Mouse (Mus musculus): ENCODE measurements at regions not wholly inside any gene's neighbourhood (a gene's known extent, or its start where the extent isn't known, plus 50 kb on each side); places are given as distances from the start of the nearest gene placed in this dataset.

GRCm38 (mm10) chr5:73890942-73891341, 177.3 kb downstream of the Usp46 start:
- H3K27ac ChIP-seq (replicated peaks; ENCODE audit: low read depth, low read length), result no peak overlapping the region
- no peak overlapping the region for H3K4me3 ChIP-seq (replicated peaks; ENCODE audit: low read depth, low read length)
- no peaks in the 10 kb centered on the region for H3K4me1 ChIP-seq (ENCODE audit: control insufficient read depth, insufficient read depth, low read length)
- no peaks in the 10 kb centered on the region for H3K9me3 ChIP-seq (ENCODE audit: control insufficient read depth, low read length)
- no peaks in the 10 kb centered on the region for H3K36me3 ChIP-seq (ENCODE audit: control insufficient read depth, insufficient read depth, low read length)
- DNase-seq, result no peak
- no peak overlapping the region for H3K9ac ChIP-seq (replicated peaks; ENCODE audit: low read length)
- no peak for ATAC-seq (ENCODE audit: low FRiP score, low TSS enrichment)
- WGBS, result 85% methylated on average over 4 of the region's 4 CpGs
- H3K4me2 ChIP-seq (ENCODE audit: low read length), result no peak overlapping the region
- H3K27me3 ChIP-seq (ENCODE audit: control insufficient read depth, insufficient read depth, low read length), result no peaks in the 10 kb centered on the region

- no peak overlapping the region for H3K4me2 ChIP-seq (ENCODE audit: low read length)
- no peaks in the 10 kb centered on the region for H3K4me1 ChIP-seq (ENCODE audit: control insufficient read depth, insufficient read depth, low read length)
- no peaks in the 10 kb centered on the region for H3K9me3 ChIP-seq (ENCODE audit: control insufficient read depth, low read length)
- ATAC-seq (ENCODE audit: low FRiP score, low TSS enrichment) (no peak), DNase-seq (no peak)
- no peak overlapping the region for H3K27ac ChIP-seq (replicated peaks; ENCODE audit: low read depth, low read length)
- 93% methylated on average over 11 of the region's 11 CpGs for WGBS
- H3K27me3 ChIP-seq (ENCODE audit: control insufficient read depth, insufficient read depth, low read length), result no peaks in the 10 kb centered on the region
- H3K9ac ChIP-seq (replicated peaks; ENCODE audit: low read length), result no peak overlapping the region
- H3K4me3 ChIP-seq (replicated peaks; ENCODE audit: low read depth, low read length), result no peak overlapping the region
- H3K36me3 ChIP-seq (ENCODE audit: control insufficient read depth, insufficient read depth, low read length), result no peaks in the 10 kb centered on the region
These were observed 176.6 kb downstream of the Usp46 start for GRCm38 (mm10) chr5:73891606-73892005.

GRCm38 (mm10) chr5:73892440-73893225, 175.6 kb downstream of the Usp46 start:
- no peak overlapping the region for H3K4me3 ChIP-seq (replicated peaks; ENCODE audit: low read depth, low read length)
- H3K9ac ChIP-seq (replicated peaks; ENCODE audit: low read length), result no peak overlapping the region
- no peak for DNase-seq
- H3K27me3 ChIP-seq (ENCODE audit: control insufficient read depth, insufficient read depth, low read length), result no peaks in the 10 kb centered on the region
- H3K4me1 ChIP-seq (ENCODE audit: control insufficient read depth, insufficient read depth, low read length), result no peaks in the 10 kb centered on the region
- H3K27ac ChIP-seq (replicated peaks; ENCODE audit: low read depth, low read length), result no peak overlapping the region
- H3K4me2 ChIP-seq (ENCODE audit: low read length), result no peak overlapping the region
- H3K9me3 ChIP-seq (ENCODE audit: control insufficient read depth, low read length), result no peaks in the 10 kb centered on the region
- H3K36me3 ChIP-seq (ENCODE audit: control insufficient read depth, insufficient read depth, low read length), result no peaks in the 10 kb centered on the region
- ATAC-seq (ENCODE audit: low FRiP score, low TSS enrichment), result no peak
- WGBS, result 55% methylated on average over 4 of the region's 4 CpGs

- Histone ChIP-seq H3K9me3 (ENCODE audit: control insufficient read depth, low read length) (no peaks in the 10 kb centered on the region), H3K27me3 (ENCODE audit: control insufficient read depth, insufficient read depth, low read length) (no peaks in the 10 kb centered on the region), H3K9ac (replicated peaks; ENCODE audit: low read length) (no peak overlapping the region), H3K36me3 (ENCODE audit: control insufficient read depth, insufficient read depth, low read length) (no peaks in the 10 kb centered on the region), H3K27ac (replicated peaks; ENCODE audit: low read depth, low read length) (no peak overlapping the region), H3K4me2 (ENCODE audit: low read length) (no peak overlapping the region), H3K4me3 (replicated peaks; ENCODE audit: low read depth, low read length) (no peak overlapping the region), H3K4me1 (ENCODE audit: control insufficient read depth, insufficient read depth, low read length) (no peaks in the 10 kb centered on the region)
- no peak for DNase-seq
- 90% methylated on average over 5 of the region's 5 CpGs for WGBS
- no peak for ATAC-seq (ENCODE audit: low FRiP score, low TSS enrichment)
These were observed 173.0 kb downstream of the Usp46 start for GRCm38 (mm10) chr5:73895186-73895585.

- Histone ChIP-seq H3K4me1 (ENCODE audit: control insufficient read depth, insufficient read depth, low read length) (no peaks in the 10 kb centered on the region), H3K9ac (replicated peaks; ENCODE audit: low read length) (no peak overlapping the region), H3K27ac (replicated peaks; ENCODE audit: low read depth, low read length) (no peak overlapping the region), H3K36me3 (ENCODE audit: control insufficient read depth, insufficient read depth, low read length) (no peaks in the 10 kb centered on the region), H3K4me2 (ENCODE audit: low read length) (no peak overlapping the region), H3K9me3 (ENCODE audit: control insufficient read depth, low read length) (no peaks in the 10 kb centered on the region), H3K27me3 (ENCODE audit: control insufficient read depth, insufficient read depth, low read length) (no peaks in the 10 kb centered on the region), H3K4me3 (replicated peaks; ENCODE audit: low read depth, low read length) (no peak overlapping the region)
- DNase-seq, result no peak
- WGBS, result 96% methylated on average over 1 of the region's 1 CpGs
- no peak for ATAC-seq (ENCODE audit: low FRiP score, low TSS enrichment)
These were observed 171.4 kb downstream of the Usp46 start for GRCm38 (mm10) chr5:73896785-73897184.

GRCm38 (mm10) chr5:73901651-73902050, 166.6 kb downstream of the Usp46 start:
- Histone ChIP-seq H3K27me3 (ENCODE audit: control insufficient read depth, insufficient read depth, low read length) (no peaks in the 10 kb centered on the region), H3K27ac (replicated peaks; ENCODE audit: low read depth, low read length) (no peak overlapping the region), H3K36me3 (ENCODE audit: control insufficient read depth, insufficient read depth, low read length) (no peaks in the 10 kb centered on the region), H3K9ac (replicated peaks; ENCODE audit: low read length) (no peak overlapping the region), H3K9me3 (ENCODE audit: control insufficient read depth, low read length) (no peaks in the 10 kb centered on the region), H3K4me1 (ENCODE audit: control insufficient read depth, insufficient read depth, low read length) (0 out of 2 replicates have a peak, but pooled peaks cover 7% of the 10 kb centered on the region), H3K4me2 (ENCODE audit: low read length) (no peak overlapping the region), H3K4me3 (replicated peaks; ENCODE audit: low read depth, low read length) (no peak overlapping the region)
- DNase-seq (no peak), ATAC-seq (ENCODE audit: low FRiP score, low TSS enrichment) (no peak)
- WGBS, result 84% methylated on average over 1 of the region's 1 CpGs

- no peak overlapping the region for H3K27ac ChIP-seq (replicated peaks; ENCODE audit: low read depth, low read length)
- H3K4me1 ChIP-seq (ENCODE audit: control insufficient read depth, insufficient read depth, low read length), result 0 out of 2 replicates have a peak, but pooled peaks cover 7% of the 10 kb centered on the region
- no peaks in the 10 kb centered on the region for H3K27me3 ChIP-seq (ENCODE audit: control insufficient read depth, insufficient read depth, low read length)
- no peak overlapping the region for H3K9ac ChIP-seq (replicated peaks; ENCODE audit: low read length)
- H3K4me2 ChIP-seq (ENCODE audit: low read length), result 0 out of 2 replicates have a peak overlapping the region, but pooled peaks have one; percentile 13
- H3K9me3 ChIP-seq (ENCODE audit: control insufficient read depth, low read length), result no peaks in the 10 kb centered on the region
- 69% methylated on average over 7 of the region's 7 CpGs for WGBS
- H3K4me3 ChIP-seq (replicated peaks; ENCODE audit: low read depth, low read length), result no peak overlapping the region
- DNase-seq (no peak), ATAC-seq (ENCODE audit: low FRiP score, low TSS enrichment) (no peak)
- no peaks in the 10 kb centered on the region for H3K36me3 ChIP-seq (ENCODE audit: control insufficient read depth, insufficient read depth, low read length)
These were observed 165.6 kb downstream of the Usp46 start for GRCm38 (mm10) chr5:73902470-73903218.

GRCm38 (mm10) chr5:73903219-73903570, 165.0 kb downstream of the Usp46 start:
- H3K9me3 ChIP-seq (ENCODE audit: control insufficient read depth, low read length), result no peaks in the 10 kb centered on the region
- 0 out of 2 replicates have a peak overlapping the region, but pooled peaks have one; percentile 13 for H3K4me2 ChIP-seq (ENCODE audit: low read length)
- no peak overlapping the region for H3K27ac ChIP-seq (replicated peaks; ENCODE audit: low read depth, low read length)
- ATAC-seq (ENCODE audit: low FRiP score, low TSS enrichment), result no peak
- H3K27me3 ChIP-seq (ENCODE audit: control insufficient read depth, insufficient read depth, low read length), result no peaks in the 10 kb centered on the region
- H3K4me3 ChIP-seq (replicated peaks; ENCODE audit: low read depth, low read length), result no peak overlapping the region
- H3K9ac ChIP-seq (replicated peaks; ENCODE audit: low read length), result no peak overlapping the region
- peak; percentile 41 for DNase-seq
- WGBS, result 47% methylated on average over 8 of the region's 8 CpGs
- 0 out of 2 replicates have a peak, but pooled peaks cover 7% of the 10 kb centered on the region for H3K4me1 ChIP-seq (ENCODE audit: control insufficient read depth, insufficient read depth, low read length)
- no peaks in the 10 kb centered on the region for H3K36me3 ChIP-seq (ENCODE audit: control insufficient read depth, insufficient read depth, low read length)
